Mouse (Mus musculus): ENCODE measurements around the gene Rbl1. TPM values are rescaled to one million over a fixed set of nuclear protein-coding genes. Genes with fewer than 3 reads are reported as not detected.
"Not testable (repeated sequence)": the region's sequence is repeated elsewhere in the genome, so short reads cannot be mapped to it uniquely, and the experiment has no call there.

Rbl1 gene
- total and polyA plus RNA-seq, 2 experiments from 2014 or later: 5.2 to 8.4 TPM

- peak; percentile 43 for DNase-seq (ENCODE audit: low spot score)
- no peak overlapping the region for H3K27ac ChIP-seq
- H3K27me3 ChIP-seq (ENCODE audit: insufficient read depth, low read length): no peaks in the 10 kb centered on the region
- H3K9me3 ChIP-seq (ENCODE audit: low read length): no peaks in the 10 kb centered on the region
- no peaks in the 10 kb centered on the region for H3K36me3 ChIP-seq (ENCODE audit: insufficient read depth, low read length)
- no peak for TF ChIP-seq CTCF (IDR thresholded peaks at IDR 0.05; ENCODE audit: low read depth)
- H3K4me1 ChIP-seq (ENCODE audit: insufficient read depth, low read length): no peaks in the 10 kb centered on the region
- no peak overlapping the region for H3K4me3 ChIP-seq (ENCODE audit: low read length)
- no peak overlapping the region for H3K9ac ChIP-seq (replicated peaks; ENCODE audit: low read length)
- no peak overlapping the region for H3K4me2 ChIP-seq (ENCODE audit: low read depth, low read length)
- 80% methylated on average over 7 of the region's 7 CpGs for WGBS
- no peak for ATAC-seq
These were observed 7.4 kb upstream of the Rbl1 start for GRCm38 (mm10) chr2:157211731-157212130.

GRCm38 (mm10) chr2:157203459-157204365 is 622 bp downstream of the Rbl1 start:
- Histone ChIP-seq H3K36me3 (ENCODE audit: insufficient read depth, low read length) (no peaks in the 10 kb centered on the region), H3K27me3 (ENCODE audit: insufficient read depth, low read length) (no peaks in the 10 kb centered on the region), H3K9me3 (ENCODE audit: low read length) (no peaks in the 10 kb centered on the region), H3K9ac (replicated peaks; ENCODE audit: low read length) (peak overlapping the region; percentile 87), H3K4me1 (ENCODE audit: insufficient read depth, low read length) (no peaks in the 10 kb centered on the region), H3K4me3 (ENCODE audit: low read length) (peak overlapping the region; percentile 87), H3K4me2 (ENCODE audit: low read depth, low read length) (peak overlapping the region; percentile 88), H3K27ac (peak overlapping the region; percentile 92)
- ATAC-seq: peak; percentile 79
- peak; percentile 35; the same call in 1 of the 2 replicates for TF ChIP-seq CTCF (IDR thresholded peaks at IDR 0.05; ENCODE audit: low read depth)
- 2% methylated on average over 48 of the region's 49 CpGs for WGBS
- DNase-seq (ENCODE audit: low spot score): peak; percentile 71

GRCm38 (mm10) chr2:157203026-157203425 is 1.3 kb downstream of the Rbl1 start:
- TF ChIP-seq CTCF (IDR thresholded peaks at IDR 0.05; ENCODE audit: low read depth): no peak
- no peak for DNase-seq (ENCODE audit: low spot score)
- H3K4me1 ChIP-seq (ENCODE audit: insufficient read depth, low read length): no peaks in the 10 kb centered on the region
- no peaks in the 10 kb centered on the region for H3K36me3 ChIP-seq (ENCODE audit: insufficient read depth, low read length)
- no peaks in the 10 kb centered on the region for H3K9me3 ChIP-seq (ENCODE audit: low read length)
- no peak overlapping the region for H3K27ac ChIP-seq
- peak overlapping the region; percentile 87; the same call in 1 of the 2 replicates for H3K4me3 ChIP-seq (ENCODE audit: low read length)
- ATAC-seq: no peak
- H3K4me2 ChIP-seq (ENCODE audit: low read depth, low read length): peak overlapping the region; percentile 88; the same call in 1 of the 2 replicates
- H3K27me3 ChIP-seq (ENCODE audit: insufficient read depth, low read length): no peaks in the 10 kb centered on the region
- H3K9ac ChIP-seq (replicated peaks; ENCODE audit: low read length): no peak overlapping the region

- Histone ChIP-seq H3K36me3 (ENCODE audit: insufficient read depth, low read length) (no peaks in the 10 kb centered on the region), H3K9ac (replicated peaks; ENCODE audit: low read length) (no peak overlapping the region)
- no peak for ATAC-seq
These were observed 2.0 kb downstream of the Rbl1 start for GRCm38 (mm10) chr2:157202361-157202760.

GRCm38 (mm10) chr2:157201081-157201830 is 3.1 kb downstream of the Rbl1 start:
- no peaks in the 10 kb centered on the region for H3K27me3 ChIP-seq (ENCODE audit: insufficient read depth, low read length)
- TF ChIP-seq CTCF (IDR thresholded peaks at IDR 0.05; ENCODE audit: low read depth): no peak
- H3K4me2 ChIP-seq (ENCODE audit: low read depth, low read length): no peak overlapping the region
- DNase-seq (ENCODE audit: low spot score) (peak; percentile 4), ATAC-seq (no peak)
- no peaks in the 10 kb centered on the region for H3K9me3 ChIP-seq (ENCODE audit: low read length)
- H3K36me3 ChIP-seq (ENCODE audit: insufficient read depth, low read length): no peaks in the 10 kb centered on the region
- H3K27ac ChIP-seq: no peak overlapping the region
- no peak overlapping the region for H3K9ac ChIP-seq (replicated peaks; ENCODE audit: low read length)
- no peaks in the 10 kb centered on the region for H3K4me1 ChIP-seq (ENCODE audit: insufficient read depth, low read length)
- no peak overlapping the region for H3K4me3 ChIP-seq (ENCODE audit: low read length)
- WGBS: 87% methylated on average over 6 of the region's 6 CpGs

More at GRCm38 (mm10) chr2:157202361-157202760, 2.0 kb downstream of the Rbl1 start:
- DNase-seq (ENCODE audit: low spot score): no peak
- H3K9me3 ChIP-seq (ENCODE audit: low read length): no peaks in the 10 kb centered on the region
- no peak overlapping the region for H3K4me2 ChIP-seq (ENCODE audit: low read depth, low read length)
- no peaks in the 10 kb centered on the region for H3K27me3 ChIP-seq (ENCODE audit: insufficient read depth, low read length)
- TF ChIP-seq CTCF (IDR thresholded peaks at IDR 0.05; ENCODE audit: low read depth): no peak
- H3K4me3 ChIP-seq (ENCODE audit: low read length): no peak overlapping the region
- H3K27ac ChIP-seq: no peak overlapping the region
- H3K4me1 ChIP-seq (ENCODE audit: insufficient read depth, low read length): no peaks in the 10 kb centered on the region
- WGBS: 73% methylated on average over 6 of the region's 6 CpGs

- ATAC-seq; H3K27me3 ChIP-seq (ENCODE audit: insufficient read depth, low read length); H3K4me3 ChIP-seq (ENCODE audit: low read length); H3K9me3 ChIP-seq (ENCODE audit: low read length); H3K9ac ChIP-seq (replicated peaks; ENCODE audit: low read length); H3K27ac ChIP-seq; DNase-seq (ENCODE audit: low spot score); H3K4me2 ChIP-seq (ENCODE audit: low read depth, low read length); H3K4me1 ChIP-seq (ENCODE audit: insufficient read depth, low read length): not testable (repeated sequence)
- WGBS: 96% methylated on average over 11 of the region's 11 CpGs
- peaks cover 12% of the 10 kb centered on the region; the same call in 1 of the 2 replicates for H3K36me3 ChIP-seq (ENCODE audit: insufficient read depth, low read length)
These were observed 5.9 kb downstream of the Rbl1 start for GRCm38 (mm10) chr2:157198405-157198804.
